Mouse (Mus musculus) cerebellum, adult 9-11 months (tissue): ENCODE data around the gene Mapk10.
A peak's percentile ranks its signal among the peaks of the same experiment; 100 is the strongest.

ENCODE experiments used
- DNase-seq: peaks from one replicate; pipeline ENCODE4 v3.0.0; 2022

Gene Mapk10

GRCm38 (mm10) chr5:103028940-103029621 lies 182.1 kb downstream of the Mapk10 start:
- peak; percentile 82 for DNase-seq

GRCm38 (mm10) chr5:103022504-103023172 lies 188.5 kb downstream of the Mapk10 start:
- DNase-seq, result no peak

GRCm38 (mm10) chr5:103021479-103021878 lies 189.7 kb downstream of the Mapk10 start:
- peak; percentile 30 for DNase-seq

GRCm38 (mm10) chr5:103020954-103021353 lies 190.2 kb downstream of the Mapk10 start:
- DNase-seq, result no peak

- DNase-seq, result no peak
Measured at GRCm38 (mm10) chr5:103020127-103020526, 191.0 kb downstream of the Mapk10 start.

GRCm38 (mm10) chr5:103017637-103018036 lies 193.5 kb downstream of the Mapk10 start:
- DNase-seq, result no peak

GRCm38 (mm10) chr5:103014309-103014708 lies 196.8 kb downstream of the Mapk10 start:
- no peak for DNase-seq

- peak; percentile 85 for DNase-seq
Measured at GRCm38 (mm10) chr5:103008894-103009293, 202.2 kb downstream of the Mapk10 start.

- DNase-seq, result no peak
Measured at GRCm38 (mm10) chr5:103002116-103002515, 209.0 kb downstream of the Mapk10 start.

- DNase-seq, result peak; percentile 90
Measured at GRCm38 (mm10) chr5:103000572-103000971, 210.6 kb downstream of the Mapk10 start.

- DNase-seq, result no peak
Measured at GRCm38 (mm10) chr5:102998524-102998923, 212.6 kb downstream of the Mapk10 start.

GRCm38 (mm10) chr5:102997907-102998306 lies 213.2 kb downstream of the Mapk10 start:
- DNase-seq, result no peak

GRCm38 (mm10) chr5:102996331-102996730 lies 214.8 kb downstream of the Mapk10 start:
- peak; percentile 50 for DNase-seq

- DNase-seq, result peak; percentile 78
Measured at GRCm38 (mm10) chr5:102995928-102996327, 215.2 kb downstream of the Mapk10 start.

GRCm38 (mm10) chr5:102993951-102994350 lies 217.2 kb downstream of the Mapk10 start:
- no peak for DNase-seq

- no peak for DNase-seq
Measured at GRCm38 (mm10) chr5:102991691-102992090, 219.4 kb downstream of the Mapk10 start.

- no peak for DNase-seq
Measured at GRCm38 (mm10) chr5:102978382-102978781, 232.8 kb downstream of the Mapk10 start.

- no peak for DNase-seq
Measured at GRCm38 (mm10) chr5:102977138-102977537, 234.0 kb downstream of the Mapk10 start.

GRCm38 (mm10) chr5:102976540-102976939 lies 234.6 kb downstream of the Mapk10 start:
- DNase-seq, result no peak

- DNase-seq, result no peak
Measured at GRCm38 (mm10) chr5:102974400-102974799, 236.7 kb downstream of the Mapk10 start.

- no peak for DNase-seq
Measured at GRCm38 (mm10) chr5:102964396-102964795, 246.7 kb downstream of the Mapk10 start.

- no peak for DNase-seq
Measured at GRCm38 (mm10) chr5:102953414-102953813, 257.7 kb downstream of the Mapk10 start.

GRCm38 (mm10) chr5:102952918-102953317 lies 258.2 kb downstream of the Mapk10 start:
- DNase-seq, result no peak

- DNase-seq, result no peak
Measured at GRCm38 (mm10) chr5:102947061-102947711, 263.9 kb downstream of the Mapk10 start.
